Mouse (Mus musculus) embryonic stem cell, embryonic (primary cell): ENCODE measurements around the gene Rhbdf1.

Experiments used
- CTCF ChIA-PET, 4 experiments: fragments of 300-600 bp in 2 of 4; fragments of 350-600 bp in 2 of 4; sonication (Branson Sonifier 250); formaldehyde crosslinking; loops; one replicate each; lab custom pipeline; 2022; ENCODE audit warnings: inconsistent platforms in 2 of 4; lab: Charles Lee
- POLR2A ChIA-PET, 4 experiments: fragments of 300-600 bp in 2 of 4; fragments of 350-600 bp in 2 of 4; sonication (Branson Sonifier 250); formaldehyde crosslinking; loops; one replicate each; lab custom pipeline; 2022; ENCODE audit warnings: antibody characterized with exemption in 4 of 4, inconsistent platforms in 1 of 4; lab: Charles Lee

Gene Rhbdf1

DNA sequence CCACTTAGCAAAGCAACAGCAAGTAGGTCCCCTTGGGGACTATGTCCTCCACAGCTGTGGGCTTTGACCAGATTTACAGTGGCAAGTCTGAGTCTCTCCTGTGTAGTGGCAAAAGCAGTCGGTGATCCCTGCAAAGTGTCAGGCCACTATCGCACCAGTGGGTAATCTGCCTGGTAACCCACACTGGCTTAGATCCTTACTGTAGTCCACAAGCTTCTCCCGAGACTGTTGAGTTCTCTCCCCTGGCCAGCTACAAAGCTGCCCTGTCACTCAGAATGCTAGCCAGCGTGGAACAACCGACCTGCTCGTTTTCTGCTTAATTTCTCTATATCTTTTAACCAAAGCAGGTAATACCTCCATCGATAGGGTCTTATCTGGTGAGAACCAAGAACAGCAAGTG lies 61.8 kb downstream of the Rhbdf1 start:
- ChIA-PET POLR2A (interaction anchor here in 2 of 4 experiments (1.8 to 2.0 kb wide), 2 partner anchors 8 to 11 kb away, joined by 4 to 5 read pairs; no protein-coding TSS in a partner anchor), CTCF (interaction anchor here in 3 of 4 experiments (1.4 to 3.3 kb wide), 10 partner anchors 11 to 211 kb away, joined by 3 to 39 read pairs (median 10); no protein-coding TSS in a partner anchor)
